Mouse (Mus musculus) brain, embryonic 14.5 days (tissue): ENCODE measurements around the gene Cflar.

Experiments
- CTCF ChIP-seq: fragments of 200-500 bp; IDR thresholded peaks from 2 replicates; pipeline ENCODE4 v1.5.1; 2012; ENCODE audit warnings: inconsistent platforms, mild to moderate bottlenecking, moderate library complexity, borderline replicate concordance; ENCODE audit not compliant: insufficient read depth, insufficient read length; ENCODE audit errors: extremely low read depth
- POLR2A ChIP-seq: fragments of 200-500 bp; IDR thresholded peaks from 2 replicates; pipeline ENCODE4 v1.6.1; 2012; ENCODE audit warnings: mild to moderate bottlenecking, inconsistent platforms, borderline replicate concordance; ENCODE audit not compliant: poor library complexity, insufficient read depth, insufficient read length, severe bottlenecking; ENCODE audit errors: extremely low read depth

DNA sequence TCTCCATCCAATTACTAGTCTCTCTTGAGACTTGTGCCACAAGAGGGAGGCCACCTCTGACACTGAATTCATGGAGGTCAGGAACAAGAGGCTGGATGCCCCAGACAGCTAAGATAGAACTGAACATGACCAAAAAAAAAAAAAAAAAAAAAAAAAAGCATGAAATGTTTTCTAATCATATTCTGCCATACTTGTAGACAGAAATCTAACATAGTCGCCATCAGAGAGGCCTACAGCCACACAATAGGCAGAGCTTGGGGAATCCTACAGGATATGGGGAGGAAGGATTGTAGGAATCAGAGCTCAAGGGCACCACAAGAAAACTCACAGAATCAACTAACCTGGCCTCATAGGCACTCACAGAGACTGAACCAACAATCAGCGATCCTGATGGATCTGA is 83.4 kb downstream of the Cflar start:
- TF ChIP-seq CTCF, result no peak
- no peak for TF ChIP-seq POLR2A
